Mouse (Mus musculus) spleen, embryonic (tissue): ENCODE results near the gene Gm49345.
"Not testable (repeated sequence)": the region's sequence is repeated elsewhere in the genome, so short reads cannot be mapped to it uniquely, and the experiment has no call there.

Experiments
- CTCF ChIA-PET: fragments of 350-600 bp; sonication (Branson Sonifier 250); formaldehyde crosslinking; loops from one replicate; lab custom pipeline; 2022; lab: Charles Lee

Gm49345 gene

GRCm38 (mm10) chr13:67637294-67638007 lies at the start of gene Gm49345, which contains the start of gene Zfp729a:
Gene Gm49345, minus strand, starts transcription at chr13:67637769.
Gene Zfp729a, minus strand, starts transcription at chr13:67637791.
- CTCF ChIA-PET = interaction anchor here (0.9 kb wide), 1 partner anchor 25 kb away, joined by 3 read pairs; no protein-coding TSS in a partner anchor

GRCm38 (mm10) chr13:67686971-67687370 lies 49.4 kb upstream of the Gm49345 start, which contains the start of gene Zfp738:
Gene Zfp738, minus strand, starts transcription at chr13:67687071.
- CTCF ChIA-PET = no interaction called here

- CTCF ChIA-PET = not testable (repeated sequence)
Observed at GRCm38 (mm10) chr13:67683841-67684240, 46.3 kb upstream of the Gm49345 start.

GRCm38 (mm10) chr13:67682959-67683735 lies 45.6 kb upstream of the Gm49345 start:
- CTCF ChIA-PET = not testable (repeated sequence)

- CTCF ChIA-PET = no interaction called here
Observed at GRCm38 (mm10) chr13:67674902-67675301, 37.3 kb upstream of the Gm49345 start.

- CTCF ChIA-PET = no interaction called here
Observed at GRCm38 (mm10) chr13:67652496-67652895, 14.9 kb upstream of the Gm49345 start.

- CTCF ChIA-PET = no interaction called here
Observed at GRCm38 (mm10) chr13:67610108-67610507, 27.5 kb downstream of the Gm49345 start.

GRCm38 (mm10) chr13:67609066-67609876 lies 28.3 kb downstream of the Gm49345 start, which contains the start of gene Zfp729b:
Gene Zfp729b, minus strand, starts transcription at chr13:67609707.
- CTCF ChIA-PET = no interaction called here

- CTCF ChIA-PET = no interaction called here
Observed at GRCm38 (mm10) chr13:67572591-67573189, 64.9 kb downstream of the Gm49345 start.

GRCm38 (mm10) chr13:67553730-67554129 lies 83.8 kb downstream of the Gm49345 start, which contains the start of gene Zfp748:
Gene Zfp748, minus strand, starts transcription at chr13:67553830.
- CTCF ChIA-PET = interaction anchor here (0.6 kb wide), 1 partner anchor 208 kb away, joined by 4 read pairs; no protein-coding TSS in a partner anchor

- CTCF ChIA-PET = no interaction called here
Observed at GRCm38 (mm10) chr13:67552505-67553346, 84.8 kb downstream of the Gm49345 start.

- CTCF ChIA-PET = no interaction called here
Observed at GRCm38 (mm10) chr13:67545941-67546340, 91.6 kb downstream of the Gm49345 start.
